Mouse (Mus musculus): ENCODE results near the gene Mogat1.
"Not testable (repeated sequence)": the region's sequence is repeated elsewhere in the genome, so short reads cannot be mapped to it uniquely, and the experiment has no call there.

Gene Mogat1

DNA sequence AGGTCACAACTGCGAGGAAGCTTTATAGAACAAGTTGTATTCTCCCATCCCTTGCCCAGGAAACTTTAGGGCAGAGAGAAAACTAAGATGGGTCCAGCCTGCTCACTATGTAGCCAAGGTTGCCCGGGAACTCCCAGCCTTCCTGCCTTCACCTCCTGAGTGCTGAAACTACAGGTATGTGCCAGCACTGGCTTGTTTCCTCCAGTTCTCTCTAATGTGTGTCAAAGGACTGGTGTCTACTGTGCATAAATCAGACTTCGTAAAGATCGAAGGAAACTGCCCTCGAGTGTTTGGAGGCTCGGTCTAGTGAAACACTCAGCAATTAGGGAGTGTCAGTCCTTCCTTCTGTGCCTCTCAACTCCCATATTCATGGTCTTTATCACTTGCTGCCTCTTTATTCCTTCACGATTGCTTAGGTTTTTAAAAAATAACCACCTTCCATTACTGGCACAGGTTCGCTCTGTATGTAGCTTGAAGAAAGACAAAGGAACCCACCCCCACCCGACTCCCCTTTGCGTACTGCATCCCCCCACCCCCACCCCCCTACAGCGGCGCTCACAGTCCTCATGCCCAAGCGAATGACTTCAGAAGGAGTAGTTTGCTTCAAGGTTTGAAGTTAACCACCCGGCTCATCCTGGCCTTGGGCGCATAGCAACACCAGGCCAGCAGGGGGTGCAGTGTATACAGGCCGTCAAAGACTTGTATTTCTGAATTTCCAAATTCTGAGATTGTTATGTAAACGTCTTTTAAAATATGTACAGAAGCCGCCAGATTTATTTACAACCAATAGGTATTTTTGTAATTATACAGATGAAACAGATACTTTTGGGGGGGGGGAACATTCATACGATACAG is 25.7 kb downstream of the Mogat1 start:
- peak; percentile 80 for DNase-seq (ENCODE audit: low read depth, low spot score)

DNA sequence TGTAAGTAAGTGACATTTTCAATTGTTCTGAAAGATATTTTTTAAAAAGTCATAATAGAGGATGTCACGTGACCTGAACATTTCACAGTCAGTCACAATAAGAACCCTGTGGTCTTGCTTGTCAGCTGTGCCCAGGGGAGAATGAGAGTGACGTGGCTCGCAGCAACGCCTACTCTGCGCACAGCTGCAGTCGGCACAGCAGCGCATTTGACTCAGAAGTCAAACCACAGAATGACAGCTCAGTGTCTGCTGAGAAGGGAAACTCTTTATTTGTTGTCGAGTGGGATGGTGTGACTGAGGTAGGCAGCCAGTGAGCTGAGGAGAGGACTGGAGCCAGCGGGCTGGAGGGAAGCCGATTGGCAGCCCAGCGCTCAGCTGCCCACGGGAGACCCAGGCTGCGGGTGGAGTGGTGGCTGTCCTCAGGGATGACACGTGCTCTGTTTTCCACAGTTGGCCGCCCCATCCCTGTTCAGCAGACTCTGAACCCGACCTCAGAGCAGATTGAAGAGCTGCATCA is 26.8 kb downstream of the Mogat1 start:
- peak; percentile 95 for DNase-seq (ENCODE audit: low read depth, low spot score)

DNA sequence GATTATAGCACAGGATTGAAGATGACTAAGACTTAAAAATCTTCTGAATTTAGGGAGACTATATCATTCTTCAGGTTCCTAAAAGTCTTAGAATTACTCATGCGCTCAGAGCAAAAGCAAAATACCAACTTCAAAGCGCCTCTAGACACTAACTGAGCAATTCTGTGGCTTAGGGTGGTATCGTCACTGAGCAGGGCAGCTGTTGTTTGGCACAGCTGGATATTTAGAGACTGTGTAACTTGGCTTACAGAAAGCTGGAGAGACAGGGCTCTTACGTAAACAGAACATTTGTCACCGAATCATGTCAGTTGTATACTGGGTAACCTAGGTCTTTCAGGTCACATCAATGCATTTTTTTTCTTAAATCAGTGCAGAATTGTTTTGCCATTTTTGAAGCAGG is 27.6 kb downstream of the Mogat1 start:
- DNase-seq (ENCODE audit: low read depth, low spot score) = peak; percentile 83

DNA sequence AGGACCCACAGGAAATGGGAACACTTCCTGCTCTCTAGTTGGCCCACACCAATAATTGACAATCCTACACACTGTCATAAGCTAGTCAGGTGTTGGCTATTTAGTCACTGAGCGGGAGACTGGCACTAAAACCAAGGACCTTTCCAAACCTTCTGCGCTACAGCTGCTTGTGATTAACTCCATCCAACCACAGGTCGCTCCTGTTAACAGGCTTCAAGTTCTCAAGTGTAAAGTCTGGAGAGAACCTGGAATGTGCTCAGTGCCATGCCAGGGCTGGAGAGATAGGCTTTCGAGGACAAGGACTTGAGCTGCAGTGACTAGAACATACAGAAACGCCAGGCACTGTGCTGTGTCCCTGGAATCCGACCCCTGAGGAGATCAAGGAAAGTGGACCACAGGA is 28.4 kb downstream of the Mogat1 start:
- no peak for DNase-seq (ENCODE audit: low read depth, low spot score)

DNA sequence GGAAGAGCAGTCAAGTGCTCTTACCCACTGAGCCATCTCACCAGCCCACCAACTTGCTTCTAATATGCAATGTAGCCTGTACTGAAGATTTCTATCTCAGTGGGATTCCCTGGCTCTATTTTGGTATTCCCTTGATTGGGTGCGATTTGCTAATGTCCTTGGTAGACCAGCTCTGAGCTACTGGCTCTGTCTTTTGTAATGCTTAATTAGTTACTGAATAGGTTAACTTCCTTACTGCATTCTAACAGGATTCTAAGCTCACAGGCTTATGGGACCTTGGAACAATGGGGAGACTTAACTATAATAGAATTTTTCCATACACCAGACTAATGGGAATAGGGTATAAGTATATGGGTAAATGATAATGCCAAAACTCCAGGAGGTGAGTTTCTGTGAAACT is 32.8 kb downstream of the Mogat1 start:
- DNase-seq (ENCODE audit: low read depth, low spot score) = not testable (repeated sequence)

DNA sequence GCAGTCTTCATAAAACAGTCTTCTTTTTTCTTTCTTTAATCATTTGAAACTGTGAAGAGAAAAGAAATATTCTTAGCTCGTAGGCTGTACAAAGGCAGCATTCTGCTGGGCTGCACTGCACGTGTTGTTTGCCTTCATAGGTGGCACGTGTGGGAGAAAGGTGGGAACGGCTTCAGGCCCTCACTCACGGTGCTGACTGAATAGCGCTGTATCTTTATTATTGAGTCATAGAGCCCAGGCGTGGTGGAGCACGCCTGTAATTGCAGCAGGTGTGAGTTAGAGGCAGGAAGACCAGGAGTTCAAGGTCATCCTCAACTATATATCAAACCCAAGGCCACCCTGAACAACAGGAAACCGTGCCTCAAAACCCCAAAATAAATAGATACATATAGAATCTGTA is 35.5 kb downstream of the Mogat1 start:
- no peak for DNase-seq (ENCODE audit: low read depth, low spot score)

DNA sequence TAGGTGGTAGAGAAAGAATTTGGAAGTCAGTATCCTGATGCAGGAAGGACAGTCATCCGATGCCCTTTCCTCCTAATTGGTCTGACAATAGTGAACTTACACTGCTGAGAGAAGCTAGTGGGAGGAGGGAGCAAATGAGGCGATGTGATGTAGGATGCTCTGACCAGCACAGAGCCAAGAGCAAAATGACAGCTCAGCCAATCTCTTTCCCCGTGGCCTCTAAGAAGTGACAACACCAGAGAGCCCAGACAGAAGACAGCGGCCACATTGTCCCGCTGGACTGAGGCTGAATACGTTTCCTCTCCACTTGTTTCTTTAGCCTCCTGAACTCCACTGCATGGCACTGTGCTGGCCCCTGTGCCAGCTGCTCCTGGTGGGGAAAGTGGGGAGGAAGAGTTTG is 38.2 kb downstream of the Mogat1 start:
- DNase-seq (ENCODE audit: low read depth, low spot score) = no peak

DNA sequence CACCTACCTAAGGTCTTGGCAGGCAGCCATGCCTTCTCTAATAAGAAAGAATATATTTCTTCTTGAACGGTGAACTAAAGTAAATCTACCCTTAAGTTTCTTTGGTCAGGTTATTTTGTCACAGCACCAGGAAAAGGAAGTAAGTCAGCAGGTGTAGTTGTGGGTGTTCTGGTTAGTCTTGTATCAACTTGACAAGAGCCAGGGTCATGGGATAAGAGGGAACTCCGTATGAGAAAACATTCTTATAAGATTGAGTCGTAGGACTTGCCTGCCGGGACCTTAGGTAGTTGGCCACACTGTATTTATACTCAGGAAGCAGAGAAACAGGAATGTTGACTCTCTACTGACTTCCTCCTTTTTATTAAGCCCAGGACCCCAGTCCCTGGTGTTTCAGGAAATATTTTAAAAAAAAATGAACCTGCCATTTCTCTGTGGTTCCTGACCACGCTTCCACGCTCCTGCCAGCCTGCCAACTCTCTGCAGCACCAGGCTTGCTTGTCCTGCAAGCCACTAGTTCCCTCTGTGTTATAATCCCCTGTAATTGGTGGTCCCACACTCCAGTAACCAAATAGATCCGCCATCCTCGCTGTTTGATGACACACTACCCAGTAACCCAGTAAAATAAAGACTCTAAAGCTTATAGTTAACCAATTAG is 43.3 kb downstream of the Mogat1 start:
- DNase-seq (ENCODE audit: low read depth, low spot score) = no peak

DNA sequence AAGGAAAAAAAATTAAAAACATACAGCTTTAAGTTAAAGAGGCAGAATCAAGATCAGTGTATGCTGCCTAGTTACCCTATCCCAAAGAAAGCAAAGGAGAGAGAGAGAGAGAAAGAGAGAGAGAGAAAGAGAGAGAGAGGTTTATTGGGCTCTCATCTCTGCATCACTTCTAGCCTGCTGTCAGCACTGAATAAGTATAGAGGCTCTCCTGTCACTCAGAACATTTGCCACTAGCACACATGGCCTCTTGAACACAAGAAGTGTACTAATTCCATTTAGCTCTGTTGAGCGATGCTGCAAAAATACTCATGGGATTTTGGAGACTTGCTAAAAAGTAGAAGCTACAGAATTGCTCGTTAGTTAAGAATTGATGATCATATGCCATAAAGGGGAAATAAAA is 56.2 kb downstream of the Mogat1 start:
- DNase-seq (ENCODE audit: low read depth, low spot score) = no peak

DNA sequence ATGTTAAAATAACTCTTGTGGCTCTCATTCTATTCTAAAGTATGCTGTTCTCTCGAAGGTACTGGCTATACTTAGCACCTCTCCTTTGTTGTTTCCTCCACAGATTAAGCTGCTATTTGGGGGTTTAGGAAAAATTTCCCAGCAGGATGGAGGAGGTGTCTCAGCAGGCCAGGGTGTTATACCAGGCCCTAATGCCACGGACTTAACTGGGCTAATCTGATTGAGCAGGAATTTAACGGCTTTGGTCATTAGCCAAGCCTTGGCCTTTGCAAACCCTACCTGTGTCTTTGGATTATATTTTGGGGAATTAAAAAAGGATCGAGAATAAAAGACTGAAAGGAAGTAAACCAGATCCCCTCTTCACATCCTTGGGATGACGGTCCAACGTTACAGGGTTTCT is 56.6 kb downstream of the Mogat1 start:
- DNase-seq (ENCODE audit: low read depth, low spot score) = no peak

DNA sequence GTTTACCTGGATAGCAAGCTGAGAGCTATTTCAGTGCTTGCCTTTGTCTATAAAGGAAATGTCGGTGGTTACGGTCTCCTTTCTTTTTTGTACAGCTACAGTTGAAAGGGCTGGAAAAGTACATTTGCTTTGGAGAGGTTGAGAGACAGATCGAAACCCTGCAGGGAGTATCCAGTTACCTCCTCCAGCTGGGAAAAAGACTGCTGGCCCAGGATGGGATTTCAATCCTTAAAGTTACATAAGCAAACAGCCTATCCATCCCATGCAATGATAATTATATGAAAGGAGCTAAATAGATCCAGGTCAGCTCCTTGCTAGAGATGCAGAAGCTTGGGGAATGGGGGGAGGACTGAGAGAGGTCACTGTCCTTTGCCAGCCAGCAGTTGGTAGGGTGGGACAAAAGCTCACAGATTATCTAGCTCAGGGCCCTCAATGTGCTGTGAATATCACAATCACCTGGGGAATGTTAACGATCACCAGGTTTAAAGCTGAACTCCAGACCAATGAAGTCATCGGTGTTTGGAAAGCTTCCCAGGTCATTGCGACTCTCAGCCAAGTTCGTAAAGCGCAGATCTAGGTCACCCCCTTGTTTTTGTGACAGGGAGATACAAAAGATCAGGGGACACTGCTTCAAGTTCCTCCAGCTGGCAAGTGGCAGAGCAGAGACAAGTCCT is 57.2 kb downstream of the Mogat1 start:
- DNase-seq (ENCODE audit: low read depth, low spot score) = no peak

DNA sequence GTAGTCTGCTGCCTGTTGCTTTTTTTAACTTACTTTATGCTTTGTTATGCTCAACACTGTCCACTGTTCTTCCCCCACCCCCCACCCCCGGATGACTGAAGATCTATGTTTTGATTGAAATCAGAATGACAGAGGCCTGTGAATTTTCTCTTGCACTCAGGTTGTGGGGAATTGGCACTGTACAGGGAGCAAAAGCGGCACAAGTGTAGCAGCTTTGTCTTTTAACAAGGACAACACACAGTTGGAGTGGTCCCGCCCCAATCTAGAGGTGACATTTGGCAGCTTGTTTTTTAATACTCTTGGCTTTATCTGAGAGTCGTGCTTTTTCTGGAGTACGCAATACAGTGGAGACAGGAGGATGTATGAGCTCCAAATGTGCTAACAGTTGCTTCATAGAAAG is 58.8 kb downstream of the Mogat1 start:
- DNase-seq (ENCODE audit: low read depth, low spot score) = no peak

DNA sequence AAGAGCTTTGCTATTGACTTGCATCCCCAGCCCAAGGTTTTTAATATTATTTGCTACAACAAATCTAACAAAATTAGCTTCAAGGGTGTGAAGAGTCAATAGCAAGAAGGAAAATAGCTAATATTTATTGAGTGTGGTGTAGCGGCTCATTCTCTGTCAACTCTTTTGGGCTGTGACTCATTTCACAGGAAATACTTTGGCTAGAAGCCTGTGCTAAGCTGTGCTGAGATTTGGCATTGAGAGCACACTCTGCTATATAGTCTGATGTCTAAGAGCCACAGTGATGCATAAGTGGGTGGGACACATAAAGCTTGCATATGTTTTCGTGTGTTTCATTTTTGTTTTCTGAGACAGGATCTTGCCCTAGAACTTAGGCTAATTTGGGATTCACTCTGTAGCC is 74.3 kb downstream of the Mogat1 start:
- DNase-seq (ENCODE audit: low read depth, low spot score) = no peak

DNA sequence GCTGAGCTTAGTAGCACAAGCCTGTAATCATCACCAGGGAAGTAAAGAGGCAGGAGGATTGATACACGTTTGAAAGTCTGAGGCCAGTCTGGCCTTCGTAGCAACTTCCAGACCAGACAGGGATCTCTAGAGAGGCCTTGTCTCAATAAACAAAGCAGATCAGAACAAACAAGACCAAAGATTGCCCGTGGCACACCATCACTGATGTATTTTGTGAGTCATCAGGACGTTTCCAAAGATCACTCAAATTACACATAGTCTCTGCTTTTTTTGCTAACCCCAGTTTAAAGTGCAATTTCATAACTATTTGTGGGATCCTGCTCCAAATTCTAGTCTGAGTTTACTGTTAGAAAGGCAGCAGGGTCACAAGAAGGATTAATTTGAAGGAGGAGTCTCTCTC is 76.2 kb downstream of the Mogat1 start:
- no peak for DNase-seq (ENCODE audit: low read depth, low spot score)

Data from CD4-positive helper T cell, adult 2 months (primary cell).